Mouse (Mus musculus): ENCODE measurements around the gene Slc25a25.
A peak's percentile ranks its signal among the peaks of the same experiment; 100 is the strongest.

Gene Slc25a25

DNA sequence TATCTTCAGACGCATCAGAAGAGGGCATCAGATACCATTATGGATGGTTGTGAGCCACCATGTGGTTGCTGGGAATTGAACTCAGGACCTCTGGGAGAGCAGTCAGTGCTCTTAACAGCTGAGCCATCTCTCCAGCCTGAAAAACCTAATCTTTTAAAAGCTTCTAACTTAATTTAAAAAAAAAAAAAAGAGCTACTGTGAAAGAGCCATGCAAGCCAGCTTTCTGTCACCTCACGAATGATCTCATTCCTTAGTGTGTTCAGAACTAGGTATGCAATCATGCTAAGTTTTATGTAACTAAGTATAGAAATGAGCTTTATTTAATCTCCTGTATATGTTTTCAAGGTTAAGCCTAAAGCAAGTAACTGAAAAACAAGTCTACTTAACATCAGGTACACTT lies 8.4 kb upstream of the Slc25a25 start:
- DNase-seq (ENCODE audit: low spot score), result no peak

- DNase-seq (ENCODE audit: low spot score), result peak; percentile 89
Measured at GRCm38 (mm10) chr2:32458300-32458699, 7.1 kb upstream of the Slc25a25 start.

DNA sequence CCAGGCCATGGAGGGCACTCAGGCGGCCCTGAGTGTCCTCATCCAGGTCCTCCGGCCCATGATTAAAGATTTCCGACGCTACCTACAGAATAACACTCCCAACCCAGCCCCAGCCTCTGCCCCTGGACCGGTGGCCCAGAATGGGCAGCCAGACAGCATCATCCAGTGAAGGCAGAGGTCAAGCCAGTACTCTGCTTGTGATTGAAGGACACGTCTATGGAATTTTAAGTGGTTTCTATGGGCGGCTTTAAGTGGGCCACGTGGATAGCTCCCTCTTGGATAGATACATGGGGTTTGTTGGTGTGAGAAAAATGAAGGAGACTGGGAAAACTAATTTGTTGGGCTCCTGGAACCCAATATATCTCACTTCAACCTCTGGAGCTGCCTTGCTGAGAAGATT lies 3.9 kb upstream of the Slc25a25 start:
- DNase-seq (ENCODE audit: low spot score), result no peak

- DNase-seq (ENCODE audit: low spot score), result no peak
Measured at GRCm38 (mm10) chr2:32454633-32455032, 3.4 kb upstream of the Slc25a25 start.

GRCm38 (mm10) chr2:32453641-32454303 lies 2.5 kb upstream of the Slc25a25 start:
- no peak for DNase-seq (ENCODE audit: low spot score)

DNA sequence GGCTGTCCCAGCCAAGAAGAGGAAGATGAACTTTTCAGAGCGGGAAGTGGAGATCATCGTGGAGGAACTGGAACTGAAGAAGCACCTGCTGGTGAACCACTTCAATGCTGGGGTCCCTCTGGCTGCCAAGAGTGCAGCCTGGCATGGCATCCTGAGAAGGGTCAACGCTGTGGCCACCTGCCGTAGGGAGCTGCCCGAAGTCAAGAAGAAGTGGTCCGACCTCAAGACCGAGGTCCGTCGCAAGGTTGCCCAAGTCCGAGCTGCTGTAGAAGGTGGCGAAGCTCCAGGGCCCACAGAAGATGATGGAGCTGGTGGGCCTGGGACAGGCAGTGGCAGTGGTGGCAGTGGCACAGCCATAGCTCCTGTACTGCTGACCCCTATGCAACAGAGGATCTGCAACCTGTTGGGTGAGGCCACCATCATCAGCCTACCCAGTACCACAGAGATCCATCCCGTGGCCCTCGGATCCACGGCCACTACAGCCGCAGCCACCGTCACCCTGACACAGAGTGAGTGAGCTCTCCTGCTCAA lies 1.3 kb upstream of the Slc25a25 start:
- no peak for DNase-seq (ENCODE audit: low spot score)

DNA sequence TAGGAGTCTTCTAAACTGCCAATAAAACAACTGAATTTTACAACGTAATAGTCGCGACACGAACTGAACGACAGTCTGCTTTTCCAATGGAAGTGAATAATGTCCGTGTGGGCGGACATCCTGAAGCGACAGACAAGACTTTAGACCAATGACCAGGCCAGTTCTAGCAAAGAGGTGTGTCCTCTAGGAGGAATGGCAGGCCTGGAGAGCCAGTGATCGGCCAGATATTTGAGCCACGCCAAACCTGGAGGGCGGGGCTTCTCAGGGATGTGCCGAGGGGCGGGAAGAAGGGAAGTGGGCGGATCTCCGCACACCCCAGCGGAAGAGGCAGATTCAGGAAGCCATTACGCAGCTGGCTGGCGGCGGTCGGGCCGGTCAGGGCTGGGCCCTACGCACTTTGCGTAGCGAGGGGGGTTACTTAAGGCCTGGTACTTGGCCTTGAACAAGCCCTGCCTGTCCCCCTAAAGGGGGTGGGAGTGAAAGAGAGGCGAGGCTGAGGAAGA lies 676 bp upstream of the Slc25a25 start:
- DNase-seq (ENCODE audit: low spot score), result peak; percentile 100

DNA sequence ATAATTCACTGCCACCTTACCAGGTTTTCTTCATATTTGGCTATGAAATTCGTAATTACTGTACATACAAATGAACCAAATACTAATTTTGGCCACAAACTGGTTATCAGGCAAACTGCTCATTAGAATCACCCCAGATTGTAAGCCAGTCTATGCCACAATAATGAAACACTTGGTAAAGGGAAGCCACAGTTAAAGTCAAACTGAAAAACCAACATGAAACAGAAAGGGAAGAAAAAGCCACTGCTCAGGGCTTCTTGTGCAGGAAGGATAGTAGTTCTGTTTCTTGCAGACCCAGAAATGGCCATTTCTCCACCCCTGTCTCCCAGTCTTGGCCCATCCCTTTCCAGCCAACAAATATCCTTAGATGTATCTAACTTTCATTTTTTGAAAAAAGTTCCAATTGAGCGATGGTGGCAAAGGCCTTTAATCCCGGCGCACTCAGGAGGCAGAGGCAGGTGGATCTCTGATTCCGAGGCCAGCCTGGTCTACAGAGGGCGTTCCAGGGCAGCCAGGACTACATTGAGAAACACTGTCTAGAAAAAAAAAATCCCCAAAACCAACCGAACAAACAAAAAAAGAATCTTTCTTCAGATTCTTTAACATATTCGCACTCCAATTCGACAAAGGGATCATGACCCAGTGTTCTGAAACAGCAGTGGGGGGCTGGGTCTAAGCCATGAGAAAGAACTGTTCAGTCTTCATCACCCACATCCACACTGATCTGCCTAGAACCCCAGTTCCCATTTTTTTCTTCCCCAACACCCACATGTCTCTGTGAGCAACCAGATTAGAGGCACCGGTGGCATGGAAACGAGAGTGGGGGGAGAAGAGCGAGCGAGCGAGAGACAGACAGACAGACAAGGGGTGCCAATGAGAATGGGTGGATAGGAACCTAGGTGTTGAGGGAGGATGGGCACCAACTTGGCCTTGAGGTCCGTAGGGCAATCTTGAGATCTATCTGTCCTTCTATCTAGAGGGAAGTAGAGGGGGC lies 1.2 kb downstream of the Slc25a25 start, which contains the start of gene Naif1:
TSS of gene Naif1 (plus strand) at position 697 of the 994 bp plus-strand sequence.
- DNase-seq (ENCODE audit: low spot score), result no peak

DNA sequence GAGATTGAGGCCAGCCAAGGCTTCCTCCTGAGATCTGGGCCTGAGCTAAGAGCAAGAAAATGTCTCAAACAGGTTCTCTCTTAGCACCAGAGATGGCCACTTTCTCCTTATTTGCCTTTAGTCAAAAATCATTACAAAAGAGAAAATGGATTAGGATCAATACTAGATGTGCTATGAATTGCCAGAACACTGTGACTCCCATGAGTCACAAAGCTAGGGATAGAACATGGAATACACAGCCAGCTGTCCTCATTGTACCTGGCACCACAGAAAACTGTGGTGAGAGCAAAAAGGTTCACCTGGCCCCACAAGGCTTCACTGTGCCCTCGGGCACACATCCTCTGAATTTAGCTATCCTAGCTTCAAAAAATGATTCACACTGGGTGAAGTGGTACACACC lies 2.8 kb downstream of the Slc25a25 start:
- no peak for DNase-seq (ENCODE audit: low spot score)

GRCm38 (mm10) chr2:32447264-32447936 lies 3.8 kb downstream of the Slc25a25 start:
- DNase-seq (ENCODE audit: low spot score), result peak; percentile 80

- no peak for DNase-seq (ENCODE audit: low spot score)
Measured at GRCm38 (mm10) chr2:32445535-32445934, 5.7 kb downstream of the Slc25a25 start.

- DNase-seq (ENCODE audit: low spot score), result no peak
Measured at GRCm38 (mm10) chr2:32441550-32441949, 9.7 kb downstream of the Slc25a25 start.

DNA sequence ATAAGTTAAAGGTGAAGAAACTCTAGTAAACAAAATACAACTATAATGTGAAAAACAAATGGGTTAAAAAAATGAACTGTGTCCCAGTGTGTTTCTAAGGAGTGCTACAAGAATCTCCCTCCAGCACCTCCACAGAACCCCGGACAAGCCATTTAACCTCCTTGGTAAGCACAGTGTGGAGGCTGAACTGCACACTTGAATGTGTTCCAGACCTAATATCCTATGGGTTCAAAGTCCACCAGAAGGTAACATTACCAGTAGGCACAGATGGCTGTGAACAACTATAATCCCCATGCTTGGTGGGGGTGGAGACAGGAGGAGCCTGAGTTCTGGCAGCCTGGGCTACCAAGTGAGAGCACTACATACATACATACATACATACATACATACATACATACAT lies 10.6 kb downstream of the Slc25a25 start:
- DNase-seq (ENCODE audit: low spot score), result peak; percentile 61

DNA sequence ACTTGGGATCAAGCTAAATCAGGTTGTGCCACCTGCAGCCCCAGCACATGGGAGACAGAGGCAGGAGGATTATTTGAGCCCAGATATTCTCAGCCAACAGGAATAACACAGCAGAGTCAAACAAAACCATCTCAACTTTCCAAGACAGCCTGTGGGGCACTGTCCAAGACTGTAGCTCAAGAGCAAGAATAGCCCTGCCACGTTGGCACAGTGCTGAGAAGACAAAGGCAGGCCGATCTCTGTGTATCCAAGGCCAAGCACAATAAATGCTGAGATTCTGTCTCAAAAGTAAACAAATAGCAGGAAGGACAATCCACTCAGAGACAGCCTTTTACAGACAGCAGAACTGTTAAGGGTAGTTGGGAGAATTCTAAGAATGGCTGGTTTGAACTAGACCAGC lies 11.1 kb downstream of the Slc25a25 start:
- DNase-seq (ENCODE audit: low spot score), result peak; percentile 96

GRCm38 (mm10) chr2:32439177-32439576 lies 12.1 kb downstream of the Slc25a25 start:
- no peak for DNase-seq (ENCODE audit: low spot score)

DNA sequence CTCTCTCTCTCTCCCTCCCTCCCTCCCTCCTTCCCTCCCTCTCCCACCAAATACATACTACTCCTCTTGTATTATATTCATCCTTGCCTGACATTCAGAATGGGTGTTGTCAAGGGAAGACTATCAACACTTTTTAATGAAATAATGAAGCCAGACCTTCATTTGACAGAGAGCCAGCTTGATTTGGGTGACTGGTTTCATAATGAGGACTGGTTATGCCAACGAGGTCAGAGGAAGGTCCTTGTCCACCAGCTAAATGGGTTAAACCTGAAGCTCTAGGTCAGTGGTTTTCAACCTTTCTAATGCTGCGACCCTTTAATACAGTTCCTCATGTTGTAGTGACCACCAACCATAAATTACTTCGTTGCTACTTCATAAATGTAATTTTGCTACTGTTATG lies 12.5 kb downstream of the Slc25a25 start:
- no peak for DNase-seq (ENCODE audit: low spot score)

DNA sequence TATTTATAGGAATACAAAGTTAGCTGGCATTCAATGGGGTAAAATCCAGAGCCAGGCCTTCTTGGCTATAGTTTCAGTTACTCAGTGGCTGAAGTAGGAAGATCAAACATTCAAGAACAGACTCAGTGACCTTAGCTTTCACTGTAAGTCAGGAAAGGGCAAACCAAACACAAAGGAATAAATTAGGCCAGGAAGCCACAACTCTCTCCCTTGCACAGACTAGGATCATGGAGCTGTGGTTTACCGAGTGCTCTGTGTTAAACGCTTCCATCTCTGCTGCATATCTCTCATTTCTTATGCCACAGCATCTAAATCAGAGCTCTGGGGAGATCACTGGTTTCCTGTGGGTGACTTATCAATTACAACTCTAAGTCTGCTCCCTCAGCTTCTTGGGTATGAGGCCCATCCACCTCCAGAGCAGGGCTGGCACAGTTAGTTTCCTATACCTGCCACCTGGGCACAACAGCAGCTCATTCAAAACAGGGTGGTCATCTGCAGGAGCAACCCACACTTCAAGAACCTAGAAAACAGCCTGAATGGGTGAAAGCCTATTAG lies 13.6 kb downstream of the Slc25a25 start:
- no peak for DNase-seq (ENCODE audit: low spot score)

GRCm38 (mm10) chr2:32436686-32437372 lies 14.4 kb downstream of the Slc25a25 start:
- peak; percentile 97 for DNase-seq (ENCODE audit: low spot score)

DNA sequence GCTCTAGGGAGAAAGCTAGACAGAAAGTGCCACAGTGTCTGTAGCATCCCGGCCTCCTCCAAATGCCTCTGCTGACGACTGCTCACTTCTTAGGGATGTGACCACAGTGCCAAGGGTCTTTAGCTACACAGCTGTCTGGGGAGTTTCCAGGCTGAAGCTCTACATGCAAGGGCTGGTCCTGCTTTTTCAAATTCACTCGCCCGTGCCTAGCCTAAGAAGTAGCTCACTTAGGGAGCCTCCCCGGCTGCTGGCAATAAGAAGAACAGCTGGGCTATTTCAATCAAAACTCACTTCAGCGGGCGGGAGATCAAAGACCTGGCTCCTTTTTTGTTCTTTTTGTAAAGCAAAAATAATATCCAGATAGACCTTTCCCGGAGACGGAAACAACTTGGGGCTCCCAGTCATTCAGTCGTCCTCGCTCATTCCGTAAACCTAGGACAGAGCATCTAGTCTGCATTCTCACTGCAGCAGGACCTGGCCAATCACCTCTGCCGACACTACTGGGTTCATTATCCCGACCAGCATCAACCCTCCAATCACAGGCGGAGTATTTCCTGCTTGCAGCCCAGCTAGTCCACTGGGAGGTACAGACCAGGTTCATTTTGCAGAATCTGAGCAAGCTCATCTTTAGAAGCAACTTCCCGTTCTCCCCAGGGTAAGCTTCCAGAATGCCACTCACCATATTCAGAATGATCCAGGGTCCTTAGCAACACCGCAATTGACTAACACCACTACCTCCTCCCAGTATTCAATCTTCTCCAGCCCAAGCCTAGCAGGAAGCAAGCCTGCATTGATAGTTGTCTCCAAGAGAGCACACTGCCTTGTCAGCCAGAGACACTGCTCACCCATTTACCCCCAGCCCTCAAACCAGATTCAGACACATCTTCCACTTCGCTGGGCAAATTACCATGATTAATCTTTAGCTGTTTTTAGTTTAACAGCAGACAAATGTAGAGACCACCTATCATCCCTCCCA lies 20.3 kb downstream of the Slc25a25 start:
- no peak for DNase-seq (ENCODE audit: low spot score)

Measured in adipocyte (in vitro differentiated cells).